Mouse (Mus musculus) G1E (cell line): Measurements from ENCODE around the gene Defb23. TPM values are rescaled to one million over a fixed set of nuclear protein-coding genes. Genes with fewer than 3 reads are reported as not detected.

Experiments used
- ATAC-seq: 2 replicates; pipeline ENCODE4 v1.8.0; 2016; ENCODE audit warnings: mild to moderate bottlenecking; ENCODE audit not compliant: insufficient number of reproducible peaks, poor library complexity, low FRiP score, severe bottlenecking; ENCODE audit errors: extremely low read depth
- DNase-seq: peaks from one replicate; pipeline ENCODE4 v3.0.0; 2012; ENCODE audit warnings: low spot score
- H3K27me3 ChIP-seq: 2 replicates; pipeline ENCODE4 v1.6.1; 2012; ENCODE audit warnings: mild to moderate bottlenecking, low read length, inconsistent platforms; ENCODE audit not compliant: insufficient read depth
- H3K36me3 ChIP-seq: replicated peaks from 2 replicates; pipeline ENCODE3; 2012; ENCODE audit warnings: mild to moderate bottlenecking, inconsistent platforms
- H3K4me1 ChIP-seq: 2 replicates; pipeline ENCODE4 v1.6.1; 2012; ENCODE audit warnings: low read depth, low read length, inconsistent platforms, mixed read lengths; ENCODE audit not compliant: insufficient read depth
- H3K4me3 ChIP-seq: 2 replicates; pipeline ENCODE4 v1.5.1; 2012; ENCODE audit warnings: low read depth, mild to moderate bottlenecking, inconsistent platforms, low read length, moderate library complexity, mixed read lengths
- H3K9me3 ChIP-seq: replicated peaks from 2 replicates; pipeline ENCODE4 v1.6.1; 2012; ENCODE audit warnings: inconsistent platforms
- CTCF ChIP-seq: IDR thresholded peaks from 2 replicates; pipeline ENCODE4 v1.5.1; 2012; ENCODE audit warnings: low read depth, low read length, inconsistent platforms, mixed read lengths
- GATA1 ChIP-seq: IDR thresholded peaks from 2 replicates; pipeline ENCODE4 v1.6.1; 2012; ENCODE audit warnings: borderline replicate concordance, low read length, inconsistent platforms, mixed read lengths
- GATA2 ChIP-seq: IDR thresholded peaks from 2 replicates; pipeline ENCODE4 v1.6.1; 2012; ENCODE audit warnings: low read depth, low read length, inconsistent platforms, borderline replicate concordance
- POLR2AphosphoS5 ChIP-seq: IDR thresholded peaks from 2 replicates; pipeline ENCODE4 v1.6.1; 2012; ENCODE audit warnings: low read depth, low read length, inconsistent platforms; ENCODE audit not compliant: insufficient replicate concordance
- TAL1 ChIP-seq: conservative IDR thresholded peaks from 2 replicates; pipeline ENCODE4 v1.6.1; 2012; ENCODE audit warnings: low read depth, low read length, inconsistent platforms, mixed read lengths
- polyA plus RNA-seq: library from polyadenylated mRNA; stranded (reverse); fragments of >175 nt; gene quantifications from 2 replicates; pipeline ENCODE4 v1.2.3, GENCODE M21; 2012
- total RNA-seq, 2 experiments: library from RNA; stranded (forward) in 1 of 2; stranded (reverse) in 1 of 2; fragments of 200-1000 nt in 1 of 2; fragments of >200 nt in 1 of 2; fragmentation: Nextera tagmentation in 1 of 2; gene quantifications; 2 replicates each; pipeline ENCODE4 v1.2.3; 2014 to 2017

Defb23 gene
- total and polyA plus RNA-seq, 3 experiments, result not detected

DNA sequence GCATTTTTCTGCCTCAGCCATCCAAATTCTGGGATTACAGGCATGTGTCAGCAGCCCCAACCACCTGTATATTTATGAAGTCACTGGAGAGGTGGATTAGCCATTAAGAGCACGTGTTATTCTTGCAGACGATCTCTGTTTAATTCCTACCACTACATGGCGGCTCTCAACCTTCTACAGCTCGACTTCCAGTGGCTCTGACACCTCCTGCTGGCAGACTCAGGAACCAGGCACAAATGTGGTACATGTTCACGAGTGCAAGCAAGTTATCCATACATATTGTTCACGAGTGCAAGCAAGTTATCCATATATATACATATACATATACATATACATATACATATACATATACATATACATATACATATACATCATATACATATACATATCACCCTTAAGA, 28.7 kb upstream of the Defb23 start:
- TF ChIP-seq TAL1 (no peak), POLR2AphosphoS5 (no peak), GATA1 (no peak), CTCF (no peak), GATA2 (no peak)
- Histone ChIP-seq H3K27me3 (peaks cover 11% of the 10 kb centered on the region; the same call in 1 of the 2 replicates), H3K9me3 (no peaks in the 10 kb centered on the region), H3K4me1 (no peaks in the 10 kb centered on the region), H3K4me3 (no peak overlapping the region), H3K36me3 (no peaks in the 10 kb centered on the region)
- no peak for DNase-seq
- ATAC-seq, result no peak

DNA sequence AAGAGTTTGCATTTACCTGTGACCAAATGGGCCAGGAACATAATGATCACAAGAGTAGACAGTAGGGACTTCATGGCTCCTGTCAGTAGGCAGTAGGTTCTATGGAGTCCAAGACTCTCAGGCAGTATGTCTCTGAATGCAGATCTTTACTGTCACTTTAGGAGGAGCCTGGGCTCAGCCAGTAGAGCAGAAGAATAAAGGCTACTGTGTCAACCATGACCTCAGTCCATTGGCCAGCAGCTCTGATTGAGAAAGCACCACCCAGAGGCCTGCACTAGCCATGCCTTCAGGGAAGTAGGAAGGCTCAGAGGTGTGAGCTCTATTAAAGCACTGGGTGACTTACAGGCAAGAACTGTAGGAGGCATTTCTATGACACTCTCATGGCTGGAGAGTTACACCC, 25.6 kb upstream of the Defb23 start, which contains the start of gene Defb22:
Gene Defb22, minus strand, starts transcription at position 101 of the 400 bp plus-strand sequence.
- ATAC-seq, result no peak

DNA sequence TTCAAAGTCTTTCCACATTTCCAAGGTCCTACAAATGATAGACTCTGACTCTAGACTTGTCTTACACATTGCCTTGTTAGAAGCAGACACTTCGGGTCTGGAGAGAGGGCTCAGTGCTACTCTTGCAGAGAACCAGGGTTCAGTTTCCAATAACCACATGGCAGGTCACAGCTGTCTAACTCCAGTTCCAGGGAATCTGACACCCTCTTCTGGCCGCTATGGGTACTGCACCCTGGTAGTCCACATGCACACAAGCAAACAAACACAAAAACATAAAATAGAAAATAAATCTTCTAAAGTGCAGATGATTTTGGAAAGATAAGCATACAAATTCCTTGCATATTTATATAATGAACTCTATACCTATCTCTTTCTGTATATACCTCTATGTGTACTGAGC, 22.6 kb upstream of the Defb23 start:
- H3K27me3 ChIP-seq, result peaks cover 15% of the 10 kb centered on the region
- H3K36me3 ChIP-seq, result no peaks in the 10 kb centered on the region
- DNase-seq (no peak), ATAC-seq (no peak)
- peaks cover 3% of the 10 kb centered on the region; the same call in 1 of the 2 replicates for H3K9me3 ChIP-seq
- no peak overlapping the region for H3K4me3 ChIP-seq
- H3K4me1 ChIP-seq, result no peaks in the 10 kb centered on the region
- no peak for TF ChIP-seq TAL1
- peak; percentile 33; the same call in 1 of the 2 replicates for TF ChIP-seq CTCF

More for the DNA sequence above, 25.6 kb upstream of the Defb23 start, which contains the start of gene Defb22:
- H3K36me3 ChIP-seq, result no peaks in the 10 kb centered on the region
- H3K9me3 ChIP-seq, result peaks cover 3% of the 10 kb centered on the region; the same call in 1 of the 2 replicates
- peaks cover 15% of the 10 kb centered on the region for H3K27me3 ChIP-seq
- H3K4me3 ChIP-seq, result no peak within 1 kb of the TSS
- no peak for TF ChIP-seq POLR2AphosphoS5
- no peak for TF ChIP-seq GATA2
- TF ChIP-seq CTCF, result no peak
- no peak for TF ChIP-seq TAL1
- no peak for TF ChIP-seq GATA1
- no peak for DNase-seq
- no peaks in the 10 kb centered on the region for H3K4me1 ChIP-seq

DNA sequence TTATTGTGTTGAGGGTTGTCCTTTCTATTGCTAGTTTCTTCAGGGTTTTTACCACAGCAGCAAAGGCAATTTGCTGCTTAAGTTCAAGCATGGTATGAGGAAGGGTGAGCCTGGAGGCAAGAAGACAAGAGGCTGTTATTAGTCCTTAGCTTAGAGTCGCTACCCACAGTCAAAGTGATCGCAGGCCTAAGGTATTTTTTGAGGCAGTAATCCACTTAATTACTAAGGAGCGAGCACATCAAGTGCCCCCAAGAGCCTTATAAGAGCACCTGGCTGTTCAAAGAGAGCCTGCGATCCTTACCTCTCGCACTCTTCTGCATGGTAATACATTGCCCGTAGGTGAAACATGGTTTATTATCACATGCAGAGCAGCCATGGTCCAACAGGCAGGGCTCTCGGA, 17.3 kb upstream of the Defb23 start:
- H3K4me3 ChIP-seq, result no peak overlapping the region
- DNase-seq, result no peak
- no peaks in the 10 kb centered on the region for H3K9me3 ChIP-seq
- no peak for TF ChIP-seq POLR2AphosphoS5
- no peak for TF ChIP-seq GATA2
- no peak for TF ChIP-seq TAL1
- no peak for TF ChIP-seq GATA1
- no peak for TF ChIP-seq CTCF
- H3K27me3 ChIP-seq, result peaks cover 16% of the 10 kb centered on the region
- no peak for ATAC-seq
- no peaks in the 10 kb centered on the region for H3K4me1 ChIP-seq
- H3K36me3 ChIP-seq, result no peaks in the 10 kb centered on the region

DNA sequence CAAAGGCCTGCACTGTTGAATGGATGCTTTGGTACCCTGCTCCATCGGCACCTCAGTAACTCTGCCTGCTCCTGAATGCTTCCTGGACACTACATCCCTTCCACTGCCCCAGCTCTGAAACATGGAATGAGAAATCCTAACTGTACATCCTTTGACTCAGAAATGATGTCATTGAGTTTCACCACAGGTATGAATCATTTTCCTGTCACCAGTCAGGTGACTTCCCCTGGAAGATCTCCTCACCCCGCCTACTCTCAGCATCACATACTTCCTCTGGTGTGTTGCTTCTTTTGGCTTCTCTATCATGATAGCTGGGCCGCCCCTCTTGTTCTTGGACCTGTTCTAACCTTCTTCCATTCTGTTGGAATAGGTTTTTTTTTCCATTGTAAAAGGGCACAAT, 16.5 kb upstream of the Defb23 start:
- no peak for ATAC-seq
- Histone ChIP-seq H3K9me3 (no peaks in the 10 kb centered on the region), H3K4me3 (no peak overlapping the region), H3K4me1 (no peaks in the 10 kb centered on the region), H3K36me3 (no peaks in the 10 kb centered on the region), H3K27me3 (peaks cover 16% of the 10 kb centered on the region)
- TF ChIP-seq GATA1 (no peak), POLR2AphosphoS5 (no peak), CTCF (no peak), TAL1 (no peak), GATA2 (no peak)
- DNase-seq, result no peak

DNA sequence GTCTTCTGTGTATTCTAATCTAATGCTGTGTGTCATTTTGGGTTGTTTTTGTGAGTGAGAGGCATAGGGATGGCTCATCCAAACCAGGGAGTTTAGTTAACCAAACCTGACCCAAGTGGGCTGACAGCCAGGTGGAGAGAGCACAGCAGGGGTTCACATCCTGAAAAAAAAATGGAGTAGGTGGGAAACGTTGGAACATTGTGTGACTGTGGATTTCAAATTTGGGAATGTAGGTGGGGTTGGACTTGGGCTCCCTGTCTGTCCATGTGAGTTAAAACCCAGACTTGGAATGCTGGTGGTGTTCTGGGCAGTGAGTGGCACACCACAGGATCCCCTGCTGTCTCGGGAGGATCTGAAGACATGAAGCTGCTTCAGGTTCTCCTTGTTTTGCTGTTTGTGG, 12.3 kb upstream of the Defb23 start, which contains the start of gene Defb20:
Gene Defb20, plus strand, starts transcription at position 301 of the 400 bp plus-strand sequence.
- no peak for TF ChIP-seq GATA1
- no peak for TF ChIP-seq POLR2AphosphoS5
- no peak for TF ChIP-seq GATA2
- TF ChIP-seq TAL1, result no peak
- no peak for TF ChIP-seq CTCF
- Histone ChIP-seq H3K4me1 (no peaks in the 10 kb centered on the region), H3K36me3 (no peaks in the 10 kb centered on the region), H3K4me3 (no peak within 1 kb of the TSS), H3K9me3 (no peaks in the 10 kb centered on the region), H3K27me3 (peaks cover 19% of the 10 kb centered on the region)
- no peak for DNase-seq
- ATAC-seq, result no peak
